Mouse (Mus musculus) megakaryocyte, embryonic 14.5 days (primary cell): ENCODE data around the gene 9230112D13Rik. TPM values are rescaled to one million over a fixed set of nuclear protein-coding genes. Genes with fewer than 3 reads are reported as not detected.

ENCODE experiments used
- H3K27me3 ChIP-seq: replicated peaks from 2 replicates; pipeline ENCODE3; 2012; ENCODE audit warnings: inconsistent platforms
- H3K36me3 ChIP-seq: replicated peaks from 2 replicates; pipeline ENCODE3; 2012; ENCODE audit warnings: low read length, inconsistent platforms, mixed read lengths
- H3K4me1 ChIP-seq: 2 replicates; pipeline ENCODE4 v1.6.1; 2012; ENCODE audit warnings: inconsistent platforms
- H3K4me3 ChIP-seq: replicated peaks from 2 replicates; pipeline ENCODE3; 2012; ENCODE audit warnings: moderate library complexity, mild to moderate bottlenecking, inconsistent platforms
- H3K9me3 ChIP-seq: 2 replicates; pipeline ENCODE4 v1.6.1; 2012; ENCODE audit warnings: inconsistent platforms
- FLI1 ChIP-seq: IDR thresholded peaks from 2 replicates; pipeline ENCODE4 v1.6.1; 2012; ENCODE audit warnings: low read length, inconsistent platforms, mixed read lengths
- GATA1 ChIP-seq: IDR thresholded peaks from 3 replicates; pipeline ENCODE4 v1.6.1; 2012; ENCODE audit warnings: mixed read lengths, low read length, inconsistent platforms, borderline replicate concordance
- polyA plus RNA-seq: library from polyadenylated mRNA; stranded (reverse); fragments of >175 nt; gene quantifications from 2 replicates; pipeline ENCODE4 v1.2.3, GENCODE M21; 2012; ENCODE audit warnings: low replicate concordance; ENCODE audit not compliant: insufficient read depth

The 9230112D13Rik gene
- polyA plus RNA-seq, 1 experiment, result not detected

DNA sequence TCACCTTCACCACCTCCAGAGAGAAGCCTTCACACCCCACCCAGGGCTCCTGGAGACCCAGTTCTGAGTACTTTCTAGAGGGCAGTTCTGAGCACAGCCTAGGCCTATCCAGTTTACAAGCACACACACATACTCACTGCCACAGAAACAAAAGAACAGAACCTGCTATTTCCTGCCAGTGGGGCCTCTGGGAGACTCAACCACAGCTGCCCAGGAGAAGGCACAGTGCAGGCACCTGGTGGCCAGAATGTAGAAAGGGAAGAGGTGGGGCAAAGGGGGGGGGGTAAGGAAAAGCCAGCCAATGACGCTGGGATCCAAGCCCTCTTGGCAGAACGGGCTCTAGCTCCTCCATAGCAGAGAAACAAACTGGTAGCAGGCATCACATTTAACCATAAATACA is 39.8 kb upstream of the 9230112D13Rik start:
- no peak overlapping the region for H3K4me3 ChIP-seq
- peaks cover 40% of the 10 kb centered on the region for H3K27me3 ChIP-seq
- H3K36me3 ChIP-seq, result no peaks in the 10 kb centered on the region
- no peaks in the 10 kb centered on the region for H3K9me3 ChIP-seq
- no peak for TF ChIP-seq FLI1
- no peak for TF ChIP-seq GATA1
- no peaks in the 10 kb centered on the region for H3K4me1 ChIP-seq

DNA sequence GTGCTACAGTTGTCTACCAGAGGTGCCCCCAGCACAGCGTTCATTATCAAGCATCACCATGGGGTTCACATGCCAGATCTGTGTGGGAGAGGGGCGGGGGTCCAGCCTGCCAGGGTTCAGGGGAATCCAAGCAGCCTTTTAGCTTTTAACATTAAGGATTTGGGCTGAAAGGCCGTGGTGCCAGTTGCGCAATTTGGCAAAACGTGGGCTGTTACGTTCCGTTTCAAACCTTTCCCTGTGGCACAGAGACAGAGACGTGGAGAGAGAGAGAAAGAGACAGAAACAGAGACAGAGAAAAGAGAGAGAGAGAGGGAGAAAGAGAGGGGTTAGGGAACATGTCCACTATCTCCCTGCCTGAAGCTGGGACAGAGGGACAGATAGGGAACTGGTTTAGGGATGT is 39.0 kb upstream of the 9230112D13Rik start:
- Histone ChIP-seq H3K27me3 (peaks cover 40% of the 10 kb centered on the region), H3K9me3 (no peaks in the 10 kb centered on the region), H3K36me3 (no peaks in the 10 kb centered on the region), H3K4me3 (no peak overlapping the region), H3K4me1 (no peaks in the 10 kb centered on the region)
- TF ChIP-seq FLI1 (no peak), GATA1 (no peak)

DNA sequence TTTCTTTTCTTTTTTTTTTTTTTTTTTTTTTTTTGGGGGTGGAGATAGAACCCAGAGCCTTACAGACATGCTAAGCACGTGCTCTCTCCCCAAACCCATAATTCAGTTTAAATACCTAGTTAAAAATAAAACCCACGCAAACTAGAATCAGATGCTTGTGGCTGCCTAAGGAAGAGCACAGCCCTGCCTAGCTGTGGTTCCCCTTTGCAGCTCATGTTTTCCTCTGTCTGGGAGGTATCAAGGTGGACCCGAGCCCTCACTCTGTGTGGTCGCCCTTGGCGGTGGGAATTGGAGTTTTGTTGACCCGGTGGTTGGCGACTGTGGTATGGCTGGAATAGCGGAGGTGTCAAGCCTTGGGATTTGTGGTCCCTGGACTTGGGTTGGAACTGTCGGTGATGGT is 36.3 kb upstream of the 9230112D13Rik start:
- Histone ChIP-seq H3K36me3 (no peaks in the 10 kb centered on the region), H3K4me1 (no peaks in the 10 kb centered on the region), H3K27me3 (peaks cover 47% of the 10 kb centered on the region), H3K9me3 (no peaks in the 10 kb centered on the region), H3K4me3 (no peak overlapping the region)
- TF ChIP-seq FLI1 (no peak), GATA1 (no peak)

- H3K36me3 ChIP-seq, result no peaks in the 10 kb centered on the region
- H3K9me3 ChIP-seq, result no peaks in the 10 kb centered on the region
- H3K4me1 ChIP-seq, result no peaks in the 10 kb centered on the region
- no peak overlapping the region for H3K4me3 ChIP-seq
- TF ChIP-seq FLI1, result no peak
- no peak for TF ChIP-seq GATA1
- H3K27me3 ChIP-seq, result peaks cover 62% of the 10 kb centered on the region
Measured at GRCm38 (mm10) chr14:34555211-34555610, 32.6 kb upstream of the 9230112D13Rik start.

DNA sequence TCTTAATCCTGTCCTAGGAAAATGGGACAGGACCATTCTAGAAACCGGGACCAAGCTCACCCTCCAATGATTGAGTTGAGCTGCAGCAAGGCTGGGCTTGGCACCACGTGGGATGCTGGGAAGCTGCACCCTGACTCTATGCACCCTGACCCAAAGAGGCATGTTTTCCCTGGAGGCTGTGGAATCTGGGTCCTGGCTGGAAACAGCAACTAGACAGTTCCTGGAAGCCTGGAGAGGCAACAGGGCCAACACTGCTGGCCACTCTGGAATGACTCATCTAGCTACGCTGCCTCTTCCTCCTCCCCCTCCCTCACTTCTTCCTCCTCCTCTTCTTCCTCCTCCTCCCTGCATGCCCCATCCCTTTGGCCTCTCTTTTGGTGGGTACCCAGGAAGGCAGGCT is 31.4 kb upstream of the 9230112D13Rik start:
- no peaks in the 10 kb centered on the region for H3K9me3 ChIP-seq
- H3K27me3 ChIP-seq, result peaks cover 67% of the 10 kb centered on the region
- no peaks in the 10 kb centered on the region for H3K36me3 ChIP-seq
- no peak overlapping the region for H3K4me3 ChIP-seq
- no peak for TF ChIP-seq GATA1
- no peak for TF ChIP-seq FLI1
- H3K4me1 ChIP-seq, result peaks cover 6% of the 10 kb centered on the region

- H3K4me1 ChIP-seq, result peaks cover 11% of the 10 kb centered on the region
- peaks cover 73% of the 10 kb centered on the region for H3K27me3 ChIP-seq
- TF ChIP-seq FLI1 (no peak), GATA1 (no peak)
- no peaks in the 10 kb centered on the region for H3K9me3 ChIP-seq
- H3K36me3 ChIP-seq, result no peaks in the 10 kb centered on the region
- H3K4me3 ChIP-seq, result no peak overlapping the region
Measured at GRCm38 (mm10) chr14:34553470-34553869, 30.9 kb upstream of the 9230112D13Rik start.

DNA sequence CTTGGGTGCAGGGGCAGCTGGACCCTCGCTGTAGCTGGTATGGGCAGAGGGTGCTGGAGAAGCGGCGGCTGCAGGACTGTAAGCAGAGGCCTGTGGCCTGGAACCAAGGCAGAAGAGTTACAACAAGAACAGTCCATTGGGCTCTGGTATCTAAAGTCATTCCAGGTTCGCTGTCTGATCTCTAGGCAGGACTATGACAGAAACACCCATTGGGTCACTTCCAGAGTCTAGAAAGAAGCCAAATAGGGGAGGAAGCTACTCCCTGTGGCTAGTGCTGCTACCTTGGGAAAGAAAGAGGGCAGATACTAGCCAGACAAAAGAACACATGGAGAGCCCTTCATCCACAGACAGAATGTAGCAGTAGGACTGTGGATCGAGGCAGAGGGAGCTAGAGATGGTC is 29.6 kb upstream of the 9230112D13Rik start:
- Histone ChIP-seq H3K36me3 (no peaks in the 10 kb centered on the region), H3K9me3 (no peaks in the 10 kb centered on the region), H3K27me3 (peaks cover 76% of the 10 kb centered on the region), H3K4me1 (peaks cover 14% of the 10 kb centered on the region), H3K4me3 (no peak overlapping the region)
- TF ChIP-seq FLI1 (no peak), GATA1 (no peak)

DNA sequence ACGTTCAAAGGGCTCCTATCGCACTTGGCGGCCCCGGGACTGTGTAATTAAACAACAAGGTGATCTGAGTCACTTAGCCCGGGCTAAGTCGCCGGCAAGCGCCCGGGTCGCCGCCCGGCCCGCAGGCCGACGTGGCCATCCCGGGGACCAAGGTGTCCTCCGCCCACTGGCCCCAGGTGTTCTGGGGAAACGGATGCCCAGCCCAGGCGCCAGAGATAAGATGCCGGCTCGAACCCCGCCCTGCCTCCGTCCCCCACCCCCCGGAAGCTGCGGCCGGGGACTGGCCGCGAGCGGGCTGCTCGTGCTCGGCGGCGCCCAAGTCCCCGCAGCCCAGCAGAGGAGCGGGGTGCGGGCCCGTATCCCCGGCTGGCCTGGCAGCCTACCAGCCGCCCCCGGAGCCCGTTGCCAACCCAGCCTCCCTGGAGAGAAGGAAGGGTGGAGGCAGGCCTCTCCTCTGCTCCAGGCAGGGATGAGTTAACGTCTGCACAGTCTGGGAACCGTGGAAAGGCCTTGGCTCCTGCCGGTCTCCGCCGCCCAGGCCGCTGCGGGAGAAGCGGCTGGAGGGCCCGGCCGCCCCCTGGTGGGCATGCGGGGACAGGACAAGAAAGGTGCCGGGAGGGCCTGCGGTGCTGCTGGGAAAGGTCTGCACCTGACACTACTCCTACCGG is 26.5 kb upstream of the 9230112D13Rik start:
- H3K4me3 ChIP-seq, result peak overlapping the region; percentile 92
- H3K36me3 ChIP-seq, result no peaks in the 10 kb centered on the region
- H3K9me3 ChIP-seq, result no peaks in the 10 kb centered on the region
- TF ChIP-seq FLI1, result no peak
- TF ChIP-seq GATA1, result no peak
- peaks cover 14% of the 10 kb centered on the region for H3K4me1 ChIP-seq
- H3K27me3 ChIP-seq, result peaks cover 90% of the 10 kb centered on the region

GRCm38 (mm10) chr14:34548391-34549001 is 25.9 kb upstream of the 9230112D13Rik start:
- Histone ChIP-seq H3K27me3 (peaks cover 90% of the 10 kb centered on the region), H3K4me1 (peaks cover 14% of the 10 kb centered on the region), H3K9me3 (no peaks in the 10 kb centered on the region), H3K4me3 (peak overlapping the region; percentile 92), H3K36me3 (no peaks in the 10 kb centered on the region)
- TF ChIP-seq GATA1 (no peak), FLI1 (no peak)

DNA sequence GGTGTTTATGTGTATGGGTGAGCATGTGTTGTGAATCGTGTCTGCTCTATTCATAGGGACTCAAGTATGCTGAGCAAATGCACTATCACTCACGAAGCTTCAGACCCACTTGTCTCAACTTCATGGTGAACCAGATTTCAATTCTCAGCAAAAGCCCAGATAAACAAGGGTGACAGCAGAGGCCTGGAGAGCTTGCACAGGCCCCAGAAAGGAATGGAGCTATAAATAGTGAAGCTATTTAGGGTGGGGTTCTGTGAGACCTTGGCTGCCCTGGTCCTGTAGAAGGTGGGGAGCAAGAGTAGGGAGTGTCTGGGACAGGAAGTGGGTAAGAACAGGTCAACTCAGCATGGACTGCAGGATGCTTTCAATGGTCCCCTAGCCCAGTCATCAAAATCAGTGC is 21.9 kb upstream of the 9230112D13Rik start:
- Histone ChIP-seq H3K9me3 (no peaks in the 10 kb centered on the region; the same call in 1 of the 2 replicates), H3K4me1 (peaks cover 13% of the 10 kb centered on the region), H3K36me3 (no peaks in the 10 kb centered on the region), H3K27me3 (peaks cover 77% of the 10 kb centered on the region), H3K4me3 (no peak overlapping the region)
- TF ChIP-seq FLI1, result no peak
- no peak for TF ChIP-seq GATA1

- Histone ChIP-seq H3K27me3 (peaks cover 72% of the 10 kb centered on the region), H3K4me1 (peaks cover 8% of the 10 kb centered on the region), H3K4me3 (no peak overlapping the region), H3K36me3 (no peaks in the 10 kb centered on the region), H3K9me3 (no peaks in the 10 kb centered on the region; the same call in 1 of the 2 replicates)
- TF ChIP-seq FLI1, result no peak
- no peak for TF ChIP-seq GATA1
Measured at GRCm38 (mm10) chr14:34544001-34544400, 21.4 kb upstream of the 9230112D13Rik start.
